Mouse (Mus musculus): ENCODE data around the gene Palb2. TPM values are rescaled to one million over a fixed set of nuclear protein-coding genes. Genes with fewer than 3 reads are reported as not detected.

Gene Palb2
- polyA plus RNA-seq, 1 experiment, result 1.6 TPM

DNA sequence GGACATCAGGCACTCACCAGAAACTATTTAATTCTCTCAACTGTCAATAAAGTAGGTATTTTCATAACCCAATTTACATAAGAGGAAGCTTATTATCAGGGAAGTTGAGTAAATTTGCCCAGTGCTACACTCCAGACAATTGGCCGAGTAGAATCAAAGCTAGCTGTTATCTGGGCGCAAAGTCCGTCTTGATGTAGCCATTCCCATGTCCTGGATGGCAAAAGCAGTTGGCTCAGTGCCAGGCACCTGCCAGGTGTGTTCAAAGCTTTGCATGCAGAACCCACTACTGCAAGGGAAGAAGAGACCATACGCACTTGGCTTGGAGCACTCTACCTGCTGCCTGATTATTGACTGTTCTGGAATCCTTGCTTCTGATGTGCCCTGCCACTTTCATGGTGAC is 19.7 kb upstream of the Palb2 start:
- no peak overlapping the region for H3K27ac ChIP-seq (ENCODE audit: insufficient read depth, low read length)
- TF ChIP-seq POLR2A (IDR thresholded peaks at IDR 0.05; ENCODE audit: extremely low read depth, insufficient read depth, low read length), result no peak
- no peak for TF ChIP-seq CTCF (IDR thresholded peaks at IDR 0.05; ENCODE audit: extremely low read depth, insufficient read depth, low read length)
- H3K4me3 ChIP-seq (ENCODE audit: insufficient read depth, low read length), result no peak overlapping the region
- H3K4me1 ChIP-seq (ENCODE audit: control insufficient read depth, insufficient read depth, low read length), result no peaks in the 10 kb centered on the region

DNA sequence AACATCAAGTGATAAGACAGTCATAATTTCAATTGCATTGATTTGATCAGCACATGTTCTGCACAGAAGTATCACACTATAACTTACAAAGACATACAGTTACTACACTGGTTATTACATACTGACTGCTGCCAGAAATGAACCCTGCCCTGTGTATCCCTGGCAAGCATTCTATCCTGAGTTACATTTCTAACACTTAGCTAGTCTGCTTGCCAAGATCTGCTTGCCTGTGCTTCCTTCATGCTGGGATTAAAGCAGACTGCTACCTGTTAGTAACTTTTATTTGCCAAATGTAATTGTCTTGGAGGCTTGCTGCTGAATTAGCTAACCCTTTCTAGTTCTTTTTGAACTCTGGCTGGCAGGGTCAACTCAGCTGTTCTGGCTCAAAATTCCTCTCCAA is 8.2 kb upstream of the Palb2 start:
- Histone ChIP-seq H3K4me3 (ENCODE audit: insufficient read depth, low read length) (no peak overlapping the region), H3K4me1 (ENCODE audit: control insufficient read depth, insufficient read depth, low read length) (no peaks in the 10 kb centered on the region), H3K27ac (ENCODE audit: insufficient read depth, low read length) (no peak overlapping the region)
- TF ChIP-seq CTCF (IDR thresholded peaks at IDR 0.05; ENCODE audit: extremely low read depth, insufficient read depth, low read length) (no peak), POLR2A (IDR thresholded peaks at IDR 0.05; ENCODE audit: extremely low read depth, insufficient read depth, low read length) (no peak)

DNA sequence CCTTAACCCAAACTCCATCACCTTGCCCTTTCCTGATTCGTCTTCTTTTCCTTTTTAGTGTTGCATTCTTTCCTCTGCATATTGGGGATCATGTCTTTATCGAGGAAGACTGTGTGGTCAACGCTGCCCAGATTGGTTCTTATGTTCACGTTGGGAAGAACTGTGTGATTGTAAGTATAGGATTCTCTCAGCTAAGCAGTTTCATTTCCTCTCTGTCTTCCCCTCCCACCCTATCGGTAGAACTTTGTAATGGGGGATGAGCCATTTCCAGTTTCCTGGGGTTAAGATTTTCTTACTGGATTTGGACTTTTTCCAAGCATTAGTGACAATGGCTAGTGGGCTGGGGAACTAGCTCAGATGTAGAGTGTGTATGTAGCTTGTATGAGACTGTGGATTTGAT is 5.4 kb upstream of the Palb2 start:
- H3K4me3 ChIP-seq (ENCODE audit: insufficient read depth, low read length), result no peak overlapping the region
- no peak overlapping the region for H3K27ac ChIP-seq (ENCODE audit: insufficient read depth, low read length)
- TF ChIP-seq CTCF (IDR thresholded peaks at IDR 0.05; ENCODE audit: extremely low read depth, insufficient read depth, low read length) (no peak), POLR2A (IDR thresholded peaks at IDR 0.05; ENCODE audit: extremely low read depth, insufficient read depth, low read length) (no peak)
- peaks cover 1% of the 10 kb centered on the region; the same call in 1 of the 2 replicates for H3K4me1 ChIP-seq (ENCODE audit: control insufficient read depth, insufficient read depth, low read length)

GRCm38 (mm10) chr7:122137071-122137470 is 4.3 kb upstream of the Palb2 start:
- no peak overlapping the region for H3K27ac ChIP-seq (ENCODE audit: insufficient read depth, low read length)
- no peak for TF ChIP-seq CTCF (IDR thresholded peaks at IDR 0.05; ENCODE audit: extremely low read depth, insufficient read depth, low read length)
- no peak for TF ChIP-seq POLR2A (IDR thresholded peaks at IDR 0.05; ENCODE audit: extremely low read depth, insufficient read depth, low read length)
- H3K4me3 ChIP-seq (ENCODE audit: insufficient read depth, low read length), result no peak overlapping the region
- H3K4me1 ChIP-seq (ENCODE audit: control insufficient read depth, insufficient read depth, low read length), result peaks cover 1% of the 10 kb centered on the region; the same call in 1 of the 2 replicates

- peak; percentile 13; the same call in 1 of the 2 replicates for TF ChIP-seq CTCF (IDR thresholded peaks at IDR 0.05; ENCODE audit: extremely low read depth, insufficient read depth, low read length)
- TF ChIP-seq POLR2A (IDR thresholded peaks at IDR 0.05; ENCODE audit: extremely low read depth, insufficient read depth, low read length), result no peak
- H3K27ac ChIP-seq (ENCODE audit: insufficient read depth, low read length), result no peak overlapping the region
- H3K4me1 ChIP-seq (ENCODE audit: control insufficient read depth, insufficient read depth, low read length), result peaks cover 1% of the 10 kb centered on the region; the same call in 1 of the 2 replicates
- no peak overlapping the region for H3K4me3 ChIP-seq (ENCODE audit: insufficient read depth, low read length)
These were observed 2.3 kb upstream of the Palb2 start for GRCm38 (mm10) chr7:122135070-122135469.

DNA sequence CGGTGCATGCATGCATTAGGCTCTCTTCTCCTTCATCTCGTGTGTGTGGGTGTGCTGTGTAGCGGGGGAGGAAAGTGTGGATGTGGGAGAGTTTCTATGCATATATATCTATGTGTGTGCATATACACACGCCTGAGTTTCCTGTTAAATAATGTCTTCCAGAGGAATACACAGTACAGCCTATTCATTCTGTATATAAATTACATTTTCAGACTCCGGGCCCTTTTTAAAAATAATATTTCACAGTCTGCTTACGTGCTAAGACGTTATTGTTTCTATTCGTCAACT is 497 bp upstream of the Palb2 start:
- Histone ChIP-seq H3K4me3 (ENCODE audit: insufficient read depth, low read length) (peak overlapping the region; percentile 82), H3K27ac (ENCODE audit: insufficient read depth, low read length) (peak overlapping the region; percentile 22; the same call in 1 of the 2 replicates), H3K4me1 (ENCODE audit: control insufficient read depth, insufficient read depth, low read length) (peaks cover 1% of the 10 kb centered on the region; the same call in 1 of the 2 replicates)
- TF ChIP-seq CTCF (IDR thresholded peaks at IDR 0.05; ENCODE audit: extremely low read depth, insufficient read depth, low read length) (no peak), POLR2A (IDR thresholded peaks at IDR 0.05; ENCODE audit: extremely low read depth, insufficient read depth, low read length) (no peak)

DNA sequence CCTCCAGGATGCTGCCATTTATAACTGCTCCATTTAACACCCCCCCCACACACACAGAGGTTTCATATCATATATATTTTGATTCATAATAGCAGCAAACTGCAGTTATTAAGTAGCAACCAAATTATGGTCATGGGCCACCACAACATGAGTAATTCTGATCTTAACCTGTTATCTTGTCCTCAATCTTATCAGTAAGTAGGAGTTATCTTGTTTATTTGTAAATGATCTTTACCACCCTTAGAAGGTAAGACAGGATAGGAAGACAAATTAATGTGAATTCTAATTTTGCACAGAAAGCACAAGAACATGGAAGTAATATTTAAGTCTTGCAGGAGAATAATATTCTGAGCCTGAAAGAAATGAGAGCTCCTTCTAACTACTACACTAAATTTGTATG is 951 bp downstream of the Palb2 start:
- Histone ChIP-seq H3K4me1 (ENCODE audit: control insufficient read depth, insufficient read depth, low read length) (peaks cover 1% of the 10 kb centered on the region; the same call in 1 of the 2 replicates), H3K4me3 (ENCODE audit: insufficient read depth, low read length) (no peak overlapping the region; the same call in 1 of the 2 replicates), H3K27ac (ENCODE audit: insufficient read depth, low read length) (no peak overlapping the region)
- TF ChIP-seq POLR2A (IDR thresholded peaks at IDR 0.05; ENCODE audit: extremely low read depth, insufficient read depth, low read length), result no peak
- no peak for TF ChIP-seq CTCF (IDR thresholded peaks at IDR 0.05; ENCODE audit: extremely low read depth, insufficient read depth, low read length)

- H3K4me1 ChIP-seq (ENCODE audit: control insufficient read depth, insufficient read depth, low read length), result no peaks in the 10 kb centered on the region
- TF ChIP-seq POLR2A (IDR thresholded peaks at IDR 0.05; ENCODE audit: extremely low read depth, insufficient read depth, low read length) (no peak), CTCF (IDR thresholded peaks at IDR 0.05; ENCODE audit: extremely low read depth, insufficient read depth, low read length) (no peak)
- no peak overlapping the region for H3K4me3 ChIP-seq (ENCODE audit: insufficient read depth, low read length)
- H3K27ac ChIP-seq (ENCODE audit: insufficient read depth, low read length), result no peak overlapping the region
These were observed 5.8 kb downstream of the Palb2 start for GRCm38 (mm10) chr7:122126946-122127345.

- no peak overlapping the region for H3K4me3 ChIP-seq (ENCODE audit: insufficient read depth, low read length)
- H3K4me1 ChIP-seq (ENCODE audit: control insufficient read depth, insufficient read depth, low read length), result no peaks in the 10 kb centered on the region
- TF ChIP-seq POLR2A (IDR thresholded peaks at IDR 0.05; ENCODE audit: extremely low read depth, insufficient read depth, low read length), result no peak
- TF ChIP-seq CTCF (IDR thresholded peaks at IDR 0.05; ENCODE audit: extremely low read depth, insufficient read depth, low read length), result no peak
- H3K27ac ChIP-seq (ENCODE audit: insufficient read depth, low read length), result no peak overlapping the region
These were observed 7.1 kb downstream of the Palb2 start for GRCm38 (mm10) chr7:122125636-122126035.

- no peak for TF ChIP-seq POLR2A (IDR thresholded peaks at IDR 0.05; ENCODE audit: extremely low read depth, insufficient read depth, low read length)
- TF ChIP-seq CTCF (IDR thresholded peaks at IDR 0.05; ENCODE audit: extremely low read depth, insufficient read depth, low read length), result no peak
- H3K4me3 ChIP-seq (ENCODE audit: insufficient read depth, low read length), result no peak overlapping the region
- no peak overlapping the region for H3K27ac ChIP-seq (ENCODE audit: insufficient read depth, low read length)
- no peaks in the 10 kb centered on the region for H3K4me1 ChIP-seq (ENCODE audit: control insufficient read depth, insufficient read depth, low read length)
These were observed 9.3 kb downstream of the Palb2 start for GRCm38 (mm10) chr7:122123518-122123917.
